8 mouse cellular contexts compared by ENCODE assay signal in the genomic region with DNA sequence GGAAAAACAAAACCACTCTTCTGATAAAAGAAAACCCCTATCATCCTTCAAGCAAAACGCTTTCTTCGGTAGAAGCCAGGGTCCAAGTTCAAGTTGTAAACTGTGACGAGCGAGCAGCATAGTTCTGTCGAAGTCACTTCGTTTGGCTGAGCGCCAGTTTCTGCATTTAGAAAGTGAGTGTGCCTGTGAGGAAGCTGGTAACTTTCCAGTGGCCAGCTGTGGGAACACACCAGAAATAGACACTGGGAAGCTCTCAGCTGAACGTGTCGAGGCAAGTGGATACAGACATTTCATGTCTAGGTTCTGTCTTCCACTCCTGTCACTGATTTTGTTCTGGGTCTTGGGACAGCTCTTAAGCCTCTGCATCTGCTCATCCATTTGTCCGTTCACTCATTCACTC. TPM values are rescaled to one million over a fixed set of nuclear protein-coding genes. Genes with fewer than 3 reads are reported as not detected.
DNase-seq lines count a peak whose midpoint lies in the region; ATAC-seq and TF ChIP-seq lines count a peak whose summit lies in the region.

No protein-coding gene starts in this region.

- no peak overlapping the region for H3K9ac ChIP-seq in CH12.LX (ENCODE audit: insufficient read depth, low read depth)
- H3K9ac ChIP-seq in limb, embryonic 15.5 days = no peak overlapping the region

- no peak overlapping the region for H3K27ac ChIP-seq in CH12.LX (ENCODE audit: insufficient read depth, low read depth)
- peak overlapping the region; percentile 67 for H3K27ac ChIP-seq in limb, embryonic 15.5 days

- no peak for DNase-seq in CH12.LX (ENCODE audit: extremely low read depth)
- DNase-seq in adrenal gland, adult 8-10 months = peak; percentile 83
- DNase-seq in gastrocnemius, postnatal 4 days (ENCODE audit: low spot score in 2 of 2) = peak; percentile 66 to 84
- DNase-seq in kidney, adult 8-10 months = peak; percentile 83 to 86
- peak; percentile 83 to 87 for DNase-seq in right cerebral cortex, adult 2 months (ENCODE audit: low spot score in 2 of 2)
- no peak for DNase-seq in embryo, embryonic 10 days (ENCODE audit: low spot score)
- DNase-seq in embryo, embryonic 9.5 days (ENCODE audit: extremely low spot score) = no peak

- TF ChIP-seq CTCF in CH12.LX (conservative IDR thresholded peaks at IDR 0.05 in 1 of 2, IDR thresholded peaks at IDR 0.05 in 1 of 2; ENCODE audit: low read depth in 2 of 2, low read length in 2 of 2) = no peak

- 0 out of 2 replicates have a peak, but pooled peaks have one; percentile 35 for ATAC-seq in limb, embryonic 15.5 days (ENCODE audit: insufficient number of reproducible peaks, low FRiP score, low TSS enrichment, low read depth)

- H3K4me1 ChIP-seq in CH12.LX (ENCODE audit: control insufficient read depth in 1 of 2, insufficient read depth in 2 of 2) = peaks cover 2 to 10% of the 10 kb centered on the region in 2 experiments; a peak in 3 of 4 replicates
- peaks cover 12% of the 10 kb centered on the region for H3K4me1 ChIP-seq in limb, embryonic 15.5 days

- dilution Hi-C loops in CH12.LX (cut with MboI; ENCODE audit: extremely low pct_ligation_motif_present, extremely low pct_unique_long_range_greater_than_20kb, low sequenced_read_pairs) = no loop called here

- H3K36me3 ChIP-seq in CH12.LX (replicated peaks in 1 of 2; ENCODE audit: control insufficient read depth in 1 of 2, insufficient read depth in 1 of 2, low read length in 1 of 2) = no peaks in the 10 kb centered on the region
- no peaks in the 10 kb centered on the region for H3K36me3 ChIP-seq in limb, embryonic 15.5 days

- no peaks in the 10 kb centered on the region for H3K9me3 ChIP-seq in CH12.LX (replicated peaks; ENCODE audit: low read length)
- H3K9me3 ChIP-seq in limb, embryonic 15.5 days = no peaks in the 10 kb centered on the region

- TF ChIP-seq EP300 in CH12.LX (IDR thresholded peaks at IDR 0.05; ENCODE audit: low read length) = no peak

- in situ Hi-C loops in CH12.LX (cut with MboI; ENCODE audit: low pct_ligation_motif_present, low pct_unique_long_range_greater_than_20kb, low sequenced_read_pairs) = no loop called here

- H3K79me2 ChIP-seq in CH12.LX (replicated peaks; ENCODE audit: control insufficient read depth, extremely low read depth, insufficient read depth, poor library complexity, severe bottlenecking) = no peaks in the 10 kb centered on the region

- H3K4me3 ChIP-seq in CH12.LX (replicated peaks in 1 of 3; ENCODE audit: low read depth in 2 of 3, low read length in 2 of 3, poor library complexity in 1 of 3) = no peak overlapping the region
- no peak overlapping the region for H3K4me3 ChIP-seq in limb, embryonic 15.5 days

- no peak for TF ChIP-seq POLR2A in CH12.LX (IDR thresholded peaks at IDR 0.05; ENCODE audit: low read depth, low read length)

- H3K4me2 ChIP-seq in CH12.LX (ENCODE audit: insufficient read depth, low read depth, poor library complexity, severe bottlenecking) = no peak overlapping the region
- H3K4me2 ChIP-seq in limb, embryonic 15.5 days = no peak overlapping the region

- WGBS in limb, embryonic 15.5 days = 30% methylated on average over 10 of the region's 10 CpGs

- TF ChIP-seq RAD21 in CH12.LX (IDR thresholded peaks at IDR 0.05; ENCODE audit: low read depth, low read length) = no peak

- no peaks in the 10 kb centered on the region for H3K27me3 ChIP-seq in CH12.LX (replicated peaks)
- H3K27me3 ChIP-seq in limb, embryonic 15.5 days = no peaks in the 10 kb centered on the region

TF ChIP-seq in CH12.LX, 34 proteins besides CTCF, POLR2A, EP300 and RAD21:
- TF ChIP-seq ELF1 (IDR thresholded peaks at IDR 0.05; ENCODE audit: low read depth, low read length) = no peak
- TF ChIP-seq MEF2A (IDR thresholded peaks at IDR 0.05; ENCODE audit: borderline replicate concordance, low read depth, low read length) = peak; percentile 41; the same call in 1 of the 2 replicates
- no peak for TF ChIP-seq MAZ (IDR thresholded peaks at IDR 0.05; ENCODE audit: low read depth, low read length)
TF ChIP-seq in CH12.LX: peak in this region for 1.

RNA-seq across cellular contexts. Expression of a gene that starts 15.2 kb away (rescaled TPM):
- total RNA-seq in CH12.LX (2012; rRNA removed) (33.8 and 43.7 TPM in 2 replicates), CH12.LX (2014; rRNA removed) (75.4 and 84.5 TPM in 2 replicates)
- 62.4 and 73.0 TPM in 2 replicates for polyA plus RNA-seq in CH12.LX (2012; ENCODE audit: insufficient read length, low read depth)
- 10 to 100 TPM; 66.3 to 78.3 (median 75.6) TPM for total RNA-seq in adrenal gland, adult 8-10 months (2022)
- total RNA-seq in gastrocnemius, postnatal 4 days (2021) = 10 to 100 TPM; 84.9 to 87.3 TPM
- 88.9 and 98.3 TPM in 2 replicates for polyA plus RNA-seq in limb, embryonic 15.5 days (2015; fragmentation: Nextera tagmentation; extraction: Ambion mirVana)

RNA-seq across cellular contexts. Expression of a gene that starts 24.3 kb away (rescaled TPM):
- total RNA-seq in CH12.LX (2012; rRNA removed) = 0.17 and 0.21 TPM in 2 replicates
- 0.26 TPM in 1 of 2 replicates, not detected in the other for total RNA-seq in CH12.LX (2014; rRNA removed)
- polyA plus RNA-seq in CH12.LX (2012; ENCODE audit: insufficient read length, low read depth) = 0.55 TPM in 1 of 2 replicates, not detected in the other
- total RNA-seq in adrenal gland, adult 8-10 months (2022) = 10 to 100 TPM in 1 of 4 experiments, 1 to 10 TPM in 3; 9.1 to 11.2 (median 9.5) TPM
- total RNA-seq in gastrocnemius, postnatal 4 days (2021) = 10 to 100 TPM in 1 of 2 experiments, 1 to 10 TPM in 1; 9.1 to 15.5 TPM
- 91.2 and 97.6 TPM in 2 replicates for polyA plus RNA-seq in limb, embryonic 15.5 days (2015; fragmentation: Nextera tagmentation; extraction: Ambion mirVana)

Comparison
In these comparisons a context has a peak if more than half of its experiments do, and no peak if none do; other contexts are left out.
1. DNase-seq: peak in adrenal gland, adult 8-10 months (single experiment), gastrocnemius, postnatal 4 days (2 of 2), kidney, adult 8-10 months (2 of 2) and right cerebral cortex, adult 2 months (2 of 2); none in CH12.LX (single experiment), embryo, embryonic 10 days (single experiment) and embryo, embryonic 9.5 days (single experiment).
2. RNA of a gene that starts 24.3 kb away (total RNA-seq): 9.1 to 15.5 TPM in gastrocnemius, postnatal 4 days and 9.1 to 11.2 TPM in adrenal gland, adult 8-10 months; 0.17 to 0.26 TPM in CH12.LX; every median in the first group is over 4 times any median in the second.